Mouse (Mus musculus): Measurements from ENCODE around the gene Hoxa11.

GRCm38 (mm10) chr6:52229558-52230416 lies 15.8 kb downstream of the Hoxa11 start:
- TF ChIP-seq GATA1 (IDR thresholded peaks at IDR 0.05; ENCODE audit: low read length) (no peak), TAL1 (IDR thresholded peaks at IDR 0.05; ENCODE audit: low read length) (no peak)
